Mouse (Mus musculus) kidney, adult 2 months (tissue): ENCODE measurements around the gene Bcas3.

ENCODE experiments used
- CTCF ChIP-seq: fragments of 200-500 bp; conservative IDR thresholded peaks from 2 replicates; pipeline ENCODE4 v1.5.1; 2011; ENCODE audit warnings: low read depth, mild to moderate bottlenecking, control low read depth, low read length, moderate library complexity, mixed read lengths; ENCODE audit not compliant: insufficient read depth, insufficient read length
- POLR2A ChIP-seq: fragments of 200-500 bp; IDR thresholded peaks from one replicate; pipeline ENCODE4 v1.6.1; 2011; ENCODE audit warnings: low read depth, low read length, control low read depth

DNA sequence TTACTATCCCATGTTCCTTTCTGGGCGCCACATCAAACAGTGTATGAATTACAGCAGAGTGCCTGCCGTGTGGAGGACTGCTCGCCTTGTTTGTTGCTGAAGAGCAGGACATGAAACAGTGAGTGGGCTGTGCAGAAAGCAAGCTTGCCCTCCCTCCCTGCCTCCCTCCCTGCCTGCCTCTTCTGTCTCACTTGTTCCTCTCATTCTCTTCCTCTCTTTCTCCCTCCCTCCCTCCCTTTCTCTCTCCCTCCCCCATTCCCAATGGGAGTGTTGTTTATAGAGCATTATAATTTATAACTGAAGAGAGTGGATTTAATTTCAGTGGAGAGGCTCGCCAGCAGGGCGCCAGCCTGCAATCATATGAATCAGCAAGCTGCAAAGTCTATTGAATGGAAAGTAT is 287.7 kb downstream of the Bcas3 start:
- TF ChIP-seq CTCF, result no peak
- no peak for TF ChIP-seq POLR2A
